Comparison of ENCODE assay signal across 28 mouse cellular contexts in the genomic region with DNA sequence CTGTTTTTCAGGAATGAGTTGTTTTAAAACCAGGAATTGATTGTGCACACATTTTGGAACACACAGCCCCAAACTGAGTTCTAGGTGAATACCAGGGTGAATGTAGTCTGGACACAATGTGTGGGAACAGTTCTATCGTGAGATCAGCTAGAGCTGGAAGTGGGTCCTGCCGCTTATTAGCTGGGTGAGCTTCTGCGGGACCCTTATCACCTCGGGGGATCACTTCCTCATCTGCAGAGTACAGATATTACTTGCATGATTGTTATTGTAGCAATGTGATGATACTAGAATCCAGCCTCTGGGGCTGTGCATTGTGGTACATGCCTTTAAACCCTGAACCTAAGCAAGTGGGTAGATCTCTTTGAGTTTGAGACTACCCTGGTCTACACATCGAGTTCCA. TPM values are rescaled to one million over a fixed set of nuclear protein-coding genes. Genes with fewer than 3 reads are reported as not detected.
DNase-seq lines count a peak whose midpoint lies in the region; ATAC-seq and TF ChIP-seq lines count a peak whose summit lies in the region.
"Had no signal": no experiment of that assay in that cellular context is flagged by ENCODE, and none has a peak within 500 bp of the region (broad histone marks: within the 10 kb centered on the region; RNA-seq: fewer than 3 reads in every experiment).

No protein-coding gene starts in this region.

- TF ChIP-seq RAD21 in CH12.LX (IDR thresholded peaks at IDR 0.05; ENCODE audit: low read depth, low read length) (no peak), MEL (IDR thresholded peaks at IDR 0.05; ENCODE audit: low read depth, low read length) (no peak)

- in situ Hi-C loops in CH12.LX (cut with MboI; ENCODE audit: low pct_ligation_motif_present, low pct_unique_long_range_greater_than_20kb, low sequenced_read_pairs), result no loop called here

- TF ChIP-seq CTCF in CH12.LX (conservative IDR thresholded peaks at IDR 0.05 in 1 of 2, IDR thresholded peaks at IDR 0.05 in 1 of 2; ENCODE audit: low read depth in 2 of 2, low read length in 2 of 2) (no peak), MEL (IDR thresholded peaks at IDR 0.05 in 2 of 3, conservative IDR thresholded peaks at IDR 0.05 in 1 of 3; ENCODE audit: control insufficient read depth in 1 of 3, insufficient read depth in 1 of 3, low read depth in 2 of 3, low read length in 3 of 3, poor library complexity in 1 of 3, severe bottlenecking in 1 of 3) (no peak)

- H3K4me2 ChIP-seq in CH12.LX (ENCODE audit: insufficient read depth, low read depth, poor library complexity, severe bottlenecking), result no peak overlapping the region
- H3K4me2 ChIP-seq: embryonic facial prominence, embryonic 12.5 days; forebrain, embryonic 13.5 days; forebrain, embryonic 15.5 days had no signal

- H3K27ac ChIP-seq in CH12.LX (ENCODE audit: insufficient read depth, low read depth), result no peak overlapping the region
- peak overlapping the region; percentile 20 for H3K27ac ChIP-seq in MEL (ENCODE audit: control insufficient read depth, low read depth, low read length)
- H3K27ac ChIP-seq: embryonic facial prominence, embryonic 10.5 days; embryonic facial prominence, embryonic 12.5 days; forebrain, embryonic 13.5 days; forebrain, embryonic 15.5 days had no signal

- H3K9me3 ChIP-seq in CH12.LX (replicated peaks; ENCODE audit: low read length) (no peaks in the 10 kb centered on the region), MEL (replicated peaks; ENCODE audit: insufficient read depth, low read length) (no peaks in the 10 kb centered on the region)
- H3K9me3 ChIP-seq: embryonic facial prominence, embryonic 10.5 days; embryonic facial prominence, embryonic 12.5 days; forebrain, embryonic 13.5 days; forebrain, embryonic 15.5 days had no signal

- dilution Hi-C loops in CH12.LX (cut with MboI; ENCODE audit: extremely low pct_ligation_motif_present, extremely low pct_unique_long_range_greater_than_20kb, low sequenced_read_pairs), result no loop called here

- H3K27me3 ChIP-seq in CH12.LX (replicated peaks) (no peaks in the 10 kb centered on the region), MEL (ENCODE audit: control insufficient read depth in 1 of 2, insufficient read depth in 2 of 2, low read length in 2 of 2) (no peaks in the 10 kb centered on the region; a peak in 1 of 4 replicates)
- H3K27me3 ChIP-seq: embryonic facial prominence, embryonic 12.5 days; forebrain, embryonic 13.5 days; forebrain, embryonic 15.5 days had no signal

- no peak for TF ChIP-seq POLR2A in CH12.LX (IDR thresholded peaks at IDR 0.05; ENCODE audit: low read depth, low read length)
- TF ChIP-seq POLR2A in MEL (IDR thresholded peaks at IDR 0.05; ENCODE audit: control insufficient read depth in 1 of 2, insufficient read depth in 1 of 2, low read depth in 1 of 2, low read length in 2 of 2, poor library complexity in 1 of 2), result no peak

- no peak overlapping the region for H3K9ac ChIP-seq in CH12.LX (ENCODE audit: insufficient read depth, low read depth)
- H3K9ac ChIP-seq in MEL (ENCODE audit: control insufficient read depth, low read depth, low read length, poor library complexity, severe bottlenecking), result no peak overlapping the region
- H3K9ac ChIP-seq: embryonic facial prominence, embryonic 12.5 days; forebrain, embryonic 13.5 days; forebrain, embryonic 15.5 days; forebrain, postnatal 0 days had no signal

- peaks cover 11 to 37% of the 10 kb centered on the region in 2 experiments for H3K4me1 ChIP-seq in CH12.LX (ENCODE audit: control insufficient read depth in 1 of 2, insufficient read depth in 2 of 2)
- H3K4me1 ChIP-seq in MEL (ENCODE audit: control insufficient read depth in 1 of 2, insufficient read depth in 2 of 2, low read length in 2 of 2), result peaks cover 10 to 34% of the 10 kb centered on the region in 2 experiments

- H3K4me3 ChIP-seq in CH12.LX (replicated peaks in 1 of 3; ENCODE audit: low read depth in 2 of 3, low read length in 2 of 3, poor library complexity in 1 of 3) (no peak overlapping the region), MEL (ENCODE audit: control insufficient read depth in 1 of 2, insufficient read depth in 1 of 2, low read depth in 2 of 2, low read length in 2 of 2) (no peak overlapping the region)
- H3K4me3 ChIP-seq: embryonic facial prominence, embryonic 10.5 days; embryonic facial prominence, embryonic 12.5 days; forebrain, embryonic 13.5 days; forebrain, embryonic 15.5 days had no signal

- H3K79me2 ChIP-seq in CH12.LX (replicated peaks; ENCODE audit: control insufficient read depth, extremely low read depth, insufficient read depth, poor library complexity, severe bottlenecking) (no peaks in the 10 kb centered on the region), MEL (ENCODE audit: control insufficient read depth, insufficient read depth, low read length, poor library complexity) (no peaks in the 10 kb centered on the region; the same call in 1 of the 2 replicates)

- H3K36me3 ChIP-seq in CH12.LX (replicated peaks in 1 of 2; ENCODE audit: control insufficient read depth in 1 of 2, insufficient read depth in 1 of 2, low read length in 1 of 2), result no peaks in the 10 kb centered on the region
- H3K36me3 ChIP-seq in MEL (ENCODE audit: control insufficient read depth in 1 of 2, insufficient read depth in 2 of 2, low read length in 2 of 2), result peaks cover 0 to 24% of the 10 kb centered on the region in 2 experiments; a peak in 2 of 4 replicates
- H3K36me3 ChIP-seq: embryonic facial prominence, embryonic 10.5 days; embryonic facial prominence, embryonic 12.5 days; forebrain, embryonic 15.5 days had no signal

- intact Hi-C loops in heart, postnatal 14 days (cut with DNase I), result no loop called here

- DNase-seq in 416B (ENCODE audit: low read depth) (peak; percentile 75), CH12.LX (ENCODE audit: extremely low read depth) (peak; percentile 46), MEL (ENCODE audit: low read depth, low spot score) (peak; percentile 64), liver (no peak)
- no peak for DNase-seq in urinary bladder, postnatal 25 days (ENCODE audit: low spot score)
- no peak for DNase-seq in heart, postnatal 14 days
- DNase-seq: adrenal gland, adult 2 months; adrenal gland, postnatal 10 days; adrenal gland, postnatal 25 days; B cell, adult 2 months; cerebellum, adult 11 months; cerebellum, adult 18-20 months; cerebellum, adult 8-10 months; cerebellum, adult 9-11 months; cerebellum, postnatal 14 days; cerebellum, postnatal 36 days; forebrain, postnatal 0 days had no signal

- TF ChIP-seq EP300 in CH12.LX (IDR thresholded peaks at IDR 0.05; ENCODE audit: low read length) (peak; percentile 57), MEL (IDR thresholded peaks at IDR 0.05; ENCODE audit: low read depth in 1 of 2, low read length in 2 of 2) (peak; percentile 81 to 92)

- ATAC-seq in granulocyte monocyte progenitor cell, adult 5-6 weeks (replicated peaks; ENCODE audit: poor library complexity, severe bottlenecking), result 0 out of 2 replicates have a peak, but pooled peaks have one; percentile 18
- ATAC-seq: CD4-positive, CD25-positive, alpha-beta regulatory T cell, adult 4 months; forebrain, embryonic 13.5 days; forebrain, embryonic 15.5 days; forebrain, postnatal 0 days had no signal

TF ChIP-seq in CH12.LX, 34 proteins besides CTCF, POLR2A, EP300 and RAD21 (continues in another document):
- TF ChIP-seq JUN (IDR thresholded peaks at IDR 0.05; ENCODE audit: insufficient read depth, low read depth, low read length), result no peak; the same call in 1 of the 2 replicates
- TF ChIP-seq ZKSCAN1 (IDR thresholded peaks at IDR 0.05; ENCODE audit: borderline replicate concordance, low read depth, low read length), result no peak
- TF ChIP-seq UBTF (IDR thresholded peaks at IDR 0.05; ENCODE audit: low read depth, low read length), result no peak
- no peak for TF ChIP-seq HCFC1 (IDR thresholded peaks at IDR 0.05; ENCODE audit: low read depth, low read length)
- TF ChIP-seq MEF2A (IDR thresholded peaks at IDR 0.05; ENCODE audit: borderline replicate concordance, low read depth, low read length), result no peak

TF ChIP-seq in MEL, 35 proteins besides CTCF, POLR2A, EP300 and RAD21 (continues in another document):
- TF ChIP-seq KAT2A (conservative IDR thresholded peaks at IDR 0.05; ENCODE audit: low read depth, low read length) (no peak), GATA1 (IDR thresholded peaks at IDR 0.05; ENCODE audit: low read depth, low read length) (peak; percentile 99), SIN3A (IDR thresholded peaks at IDR 0.05; ENCODE audit: low read length) (peak; percentile 48), JUND (IDR thresholded peaks at IDR 0.05; ENCODE audit: low read depth, low read length) (no peak), ETS1 (IDR thresholded peaks at IDR 0.05; ENCODE audit: low read depth, low read length) (peak; percentile 71; the same call in 1 of the 2 replicates)

RNA-seq across cellular contexts. Expression of a gene that starts 13.8 kb away (rescaled TPM):
- not detected in 2 replicates for total RNA-seq in CH12.LX (2012; rRNA removed)
- total RNA-seq in CH12.LX (2014; rRNA removed), result not detected in 2 replicates
- not detected in 2 replicates for polyA plus RNA-seq in CH12.LX (2012; ENCODE audit: insufficient read length, low read depth)
- total RNA-seq in MEL (2012; rRNA removed), result not detected in 2 replicates
- polyA plus RNA-seq in MEL (2012; ENCODE audit: insufficient read depth in 1 of 2, insufficient read length in 2 of 2, low read depth in 1 of 2, low replicate concordance in 2 of 2, missing spikeins in 1 of 2), result not detected
- total RNA-seq in granulocyte monocyte progenitor cell, adult 5-6 weeks (2014; fragmentation: Nextera tagmentation), result not detected in 2 replicates
- not detected in 2 replicates for total RNA-seq in granulocyte monocyte progenitor cell, adult 5-6 weeks (2017)
- total RNA-seq in heart, postnatal 14 days (2021), result not detected
- total RNA-seq: adrenal gland, adult 2 months; adrenal gland, postnatal 10 days; adrenal gland, postnatal 25 days; ES-E14; forebrain, postnatal 0 days had no signal
- polyA plus RNA-seq: adrenal gland, adult 2 months; brain, embryonic 14.5 days; CD4-positive, CD25-positive, alpha-beta regulatory T cell, adult 4 months; cortical plate, adult 2 months; embryonic facial prominence, embryonic 10.5 days; embryonic facial prominence, embryonic 12.5 days; embryonic facial prominence, embryonic 14.5 days; forebrain, embryonic 11.5 days; forebrain, embryonic 13.5 days; forebrain, embryonic 15.5 days; forebrain, postnatal 0 days had no signal

RNA-seq across cellular contexts. Expression of a gene that starts 29.0 kb away (rescaled TPM):
- total RNA-seq in CH12.LX (2012; rRNA removed) (11.2 and 12.4 TPM in 2 replicates), CH12.LX (2014; rRNA removed) (7.3 and 8.2 TPM in 2 replicates), MEL (2012; rRNA removed) (13.2 and 14.8 TPM in 2 replicates)
- polyA plus RNA-seq in CH12.LX (2012; ENCODE audit: insufficient read length, low read depth) (15.2 and 19.5 TPM in 2 replicates), MEL (2012; ENCODE audit: insufficient read depth in 1 of 2, insufficient read length in 2 of 2, low read depth in 1 of 2, low replicate concordance in 2 of 2, missing spikeins in 1 of 2) (100 to 1,000 TPM in 1 of 2 experiments, 10 to 100 TPM in 1; 20.3 to 108 TPM)
- 26.7 and 28.3 TPM in 2 replicates for total RNA-seq in granulocyte monocyte progenitor cell, adult 5-6 weeks (2014; fragmentation: Nextera tagmentation)
- 9.2 and 11.0 TPM in 2 replicates for total RNA-seq in granulocyte monocyte progenitor cell, adult 5-6 weeks (2017)
- 10 to 100 TPM; 30.9 to 31.6 TPM for total RNA-seq in heart, postnatal 14 days (2021)

RNA-seq across cellular contexts. Expression of a gene that starts 56.0 kb away (rescaled TPM):
- total RNA-seq in CH12.LX (2012; rRNA removed) (54.7 and 84.1 TPM in 2 replicates), CH12.LX (2014; rRNA removed) (104 and 122 TPM in 2 replicates), MEL (2012; rRNA removed) (48.8 and 56.2 TPM in 2 replicates)
- polyA plus RNA-seq in CH12.LX (2012; ENCODE audit: insufficient read length, low read depth) (118 and 129 TPM in 2 replicates), MEL (2012; ENCODE audit: insufficient read depth in 1 of 2, insufficient read length in 2 of 2, low read depth in 1 of 2, low replicate concordance in 2 of 2, missing spikeins in 1 of 2) (10 to 100 TPM; 57.0 to 90.9 TPM)
- 123 and 152 TPM in 2 replicates for total RNA-seq in granulocyte monocyte progenitor cell, adult 5-6 weeks (2014; fragmentation: Nextera tagmentation)
- 153 and 170 TPM in 2 replicates for total RNA-seq in granulocyte monocyte progenitor cell, adult 5-6 weeks (2017)
- 10 to 100 TPM; 25.3 to 27.7 TPM for total RNA-seq in heart, postnatal 14 days (2021)

Comparison
In these comparisons a context has a peak if more than half of its experiments do, and no peak if none do; other contexts are left out.
1. DNase-seq: peak in 416B (single experiment), CH12.LX (single experiment) and MEL (single experiment); none in urinary bladder, postnatal 25 days (single experiment), liver (single experiment) and heart, postnatal 14 days (0 of 2).